Mouse (Mus musculus): ENCODE results near the gene Tmem97.

Tmem97 gene

DNA sequence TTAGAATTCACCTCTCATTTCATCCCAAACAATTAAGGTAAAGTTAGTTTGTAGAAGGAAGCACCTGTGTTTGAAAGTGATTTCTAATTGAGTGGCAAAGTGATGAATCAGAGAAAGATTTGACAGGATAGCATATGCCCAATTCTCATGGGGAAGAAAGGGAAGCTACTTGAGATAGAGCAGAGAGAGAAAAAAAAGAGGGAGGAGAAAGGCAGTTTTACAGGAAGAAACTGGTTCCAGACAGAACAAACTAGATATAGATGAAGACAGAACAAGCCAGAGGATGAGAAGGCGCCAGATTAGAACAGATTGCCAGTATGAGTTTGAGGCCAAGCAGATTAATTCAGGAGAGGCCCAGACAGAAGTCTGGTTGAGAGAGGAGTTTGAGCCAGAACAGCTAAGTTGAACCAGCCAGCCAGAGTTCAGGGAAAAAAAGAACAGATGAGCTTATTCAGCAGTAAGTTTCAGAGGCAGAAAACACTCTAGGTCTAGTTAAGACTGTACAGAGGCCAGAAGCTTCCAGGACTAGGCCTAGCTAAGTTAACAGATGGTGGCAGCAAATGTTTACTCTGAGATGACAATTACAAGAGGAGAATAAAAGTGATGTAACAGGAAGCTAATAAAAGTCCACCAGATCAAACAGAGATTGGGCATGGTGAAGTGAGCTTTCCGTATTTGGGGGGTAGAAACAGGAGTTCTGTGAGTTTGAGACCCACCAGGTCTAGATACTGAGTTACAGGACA is 2.7 kb downstream of the Tmem97 start:
- WGBS: 84% methylated on average over 2 of the region's 2 CpGs

DNA sequence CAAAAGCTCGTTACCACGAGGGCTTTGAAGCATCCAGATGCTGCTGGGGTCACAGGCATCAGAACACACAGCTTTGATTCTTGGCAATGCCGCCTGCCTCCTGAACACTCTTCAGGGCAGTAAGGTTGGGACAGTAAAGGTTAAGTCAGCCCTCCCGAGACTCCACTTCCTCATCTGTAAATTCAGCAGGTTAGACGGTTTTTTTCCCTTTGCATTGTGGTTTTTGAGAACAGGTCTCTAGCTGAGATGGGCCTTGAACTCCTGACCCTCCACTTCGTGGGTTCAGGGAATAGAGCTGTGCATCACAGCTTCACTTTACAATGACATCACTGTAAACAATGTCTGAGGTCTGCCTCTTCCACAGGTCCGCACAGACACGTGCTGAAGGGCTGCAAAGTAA is 5.4 kb downstream of the Tmem97 start:
- WGBS: 70% methylated on average over 8 of the region's 8 CpGs

DNA sequence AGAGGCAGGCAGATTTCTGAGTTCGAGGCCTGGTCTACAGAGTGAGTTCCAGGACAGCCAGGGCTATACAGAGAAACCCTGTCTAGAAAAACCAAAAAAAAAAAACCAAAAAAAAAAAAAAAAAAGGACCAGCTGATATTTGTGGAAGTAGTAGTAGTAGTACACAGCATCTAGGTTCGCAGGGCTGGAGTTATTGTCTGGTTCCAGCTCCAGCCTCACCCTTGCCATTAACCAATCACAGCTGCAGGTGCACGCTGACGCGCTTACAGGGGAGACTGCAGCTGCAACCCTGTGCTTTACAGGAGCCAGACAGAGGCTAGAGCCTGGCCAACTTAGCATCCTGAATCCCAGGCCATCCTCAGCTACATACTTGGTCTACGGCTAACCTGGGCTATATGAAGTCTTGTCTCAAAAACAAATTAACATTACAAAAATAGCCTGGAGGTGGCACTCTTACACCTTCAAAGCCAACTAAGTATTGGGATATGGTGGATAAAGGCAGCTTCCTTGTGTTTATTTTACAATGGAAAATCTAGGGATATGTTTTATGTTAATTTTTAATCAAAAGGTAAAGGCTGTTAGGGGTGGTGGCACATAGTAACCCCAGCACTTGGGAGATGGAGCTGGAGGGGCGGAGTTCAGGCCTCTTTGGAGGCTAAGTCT is 6.0 kb downstream of the Tmem97 start:
- 86% methylated on average over 7 of the region's 7 CpGs for WGBS

GRCm38 (mm10) chr11:78540358-78540757 is 10.2 kb downstream of the Tmem97 start:
- 83% methylated on average over 3 of the region's 3 CpGs for WGBS

GRCm38 (mm10) chr11:78536690-78537084 is 13.9 kb downstream of the Tmem97 start:
- WGBS: 1% methylated on average over 14 of the region's 14 CpGs

DNA sequence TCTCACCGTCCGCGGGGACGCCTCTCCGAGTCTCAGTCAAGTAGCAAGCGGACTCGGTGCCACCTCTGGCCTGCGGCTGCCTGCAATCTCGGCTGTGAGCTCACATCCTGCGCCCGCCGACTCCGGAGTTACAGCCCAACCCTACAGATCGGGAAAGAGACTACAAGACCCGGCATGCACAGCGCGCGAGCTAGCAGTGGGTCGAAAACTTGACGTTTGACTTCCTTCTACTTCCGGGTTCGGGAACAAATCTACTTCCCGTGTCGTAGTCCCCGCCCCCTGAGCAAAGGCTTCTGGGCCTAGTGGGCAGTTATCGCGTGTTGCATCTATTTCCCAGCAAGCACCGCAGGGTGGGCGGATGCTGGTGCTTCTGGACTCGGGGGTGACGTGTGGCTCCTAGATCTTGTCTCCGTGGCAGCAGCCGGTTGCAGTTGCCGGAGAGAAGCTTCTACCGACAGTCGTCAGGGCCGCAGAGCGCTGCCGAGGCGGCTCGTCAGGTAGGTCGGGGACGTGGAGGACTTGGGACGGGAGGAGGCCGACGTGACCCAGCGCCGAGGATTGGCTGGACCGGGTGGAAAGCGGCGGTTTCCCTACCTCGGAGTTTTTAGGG is 14.4 kb downstream of the Tmem97 start, which contains the start of the genes Tnfaip1 and Ift20:
Gene Tnfaip1, minus strand, starts transcription at position 253 of the 610 bp plus-strand sequence.
Gene Ift20, plus strand, starts transcription at position 282 of the 610 bp plus-strand sequence.
- WGBS: under 1% methylated on average over 52 of the region's 52 CpGs

DNA sequence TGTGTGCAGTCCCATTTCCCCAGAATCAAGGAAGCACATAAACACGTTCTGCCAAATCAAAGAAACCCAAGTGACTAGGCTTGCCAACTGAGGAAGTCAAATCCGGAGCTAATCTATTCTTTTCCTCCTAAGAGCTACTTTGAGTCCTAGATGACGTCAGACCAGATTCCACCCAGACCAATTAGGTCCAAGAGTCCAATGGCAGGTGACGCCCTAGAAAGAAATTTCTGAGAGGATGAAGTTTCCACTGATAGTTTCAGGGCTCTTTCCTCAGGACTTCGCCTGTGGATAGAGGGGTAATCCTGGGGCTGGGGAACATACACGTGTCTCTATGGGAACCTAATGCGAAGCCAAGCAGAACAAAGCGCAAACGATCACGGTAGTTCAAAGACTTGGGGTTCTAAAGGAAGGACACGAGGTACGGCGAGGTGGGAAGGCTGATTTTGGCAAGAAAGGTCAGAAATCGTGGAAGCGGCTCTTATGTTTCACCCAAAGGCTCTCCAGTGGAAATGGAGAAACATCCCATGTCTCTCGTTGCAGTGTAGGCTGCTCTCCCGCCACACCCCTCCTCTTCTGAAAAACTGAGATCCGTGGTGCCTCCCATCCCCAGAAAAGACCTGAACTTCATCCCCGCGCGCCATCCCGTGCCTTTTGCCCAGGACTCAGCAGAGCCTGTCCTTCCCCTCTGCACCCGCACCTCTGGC is 15.0 kb downstream of the Tmem97 start:
- under 1% methylated on average over 23 of the region's 23 CpGs for WGBS

- WGBS: 70% methylated on average over 4 of the region's 4 CpGs
Measured at GRCm38 (mm10) chr11:78534516-78534915, 16.1 kb downstream of the Tmem97 start.

DNA sequence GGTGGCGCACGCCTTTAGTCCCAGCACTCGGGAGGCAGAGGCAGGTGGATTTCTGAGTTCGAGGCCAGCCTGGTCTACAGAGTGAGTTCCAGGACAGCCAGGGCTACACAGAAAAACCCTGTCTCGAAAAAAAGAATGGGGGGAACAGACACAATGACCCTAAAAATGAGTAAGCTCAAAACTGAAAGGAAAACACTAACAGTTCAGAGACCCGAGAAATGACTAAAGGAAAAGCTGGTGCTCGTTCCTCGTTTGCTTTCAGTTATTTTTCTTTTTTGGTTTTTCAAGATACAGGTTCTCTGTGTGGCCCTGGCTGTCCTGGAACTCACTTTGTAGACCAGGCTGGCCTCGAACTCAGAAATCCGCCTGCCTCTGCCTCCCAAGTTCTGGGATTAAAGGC is 19.1 kb downstream of the Tmem97 start:
- WGBS: 83% methylated on average over 10 of the region's 10 CpGs

DNA sequence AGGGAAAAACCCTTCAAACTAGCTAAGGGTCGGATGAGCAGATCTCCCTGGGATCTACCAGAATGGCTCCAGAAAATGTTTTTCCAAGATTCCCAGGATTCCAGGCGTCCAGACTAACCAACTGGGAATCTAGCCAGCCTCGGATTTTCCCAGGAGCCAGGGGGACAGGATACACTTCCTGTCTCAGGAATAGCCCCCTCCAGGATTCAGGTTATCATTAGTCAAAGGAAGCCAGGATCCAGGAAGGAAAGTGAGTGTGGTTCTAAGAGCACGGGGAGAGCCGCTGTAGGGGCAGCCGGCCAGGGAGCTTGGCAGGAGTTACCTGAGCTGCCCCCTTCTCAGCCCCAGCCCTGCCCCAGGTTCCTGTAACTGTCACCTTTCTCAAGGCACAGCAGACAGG is 19.5 kb downstream of the Tmem97 start:
- 63% methylated on average over 6 of the region's 6 CpGs for WGBS

GRCm38 (mm10) chr11:78530001-78530400 is 20.6 kb downstream of the Tmem97 start:
- 87% methylated on average over 12 of the region's 12 CpGs for WGBS

DNA sequence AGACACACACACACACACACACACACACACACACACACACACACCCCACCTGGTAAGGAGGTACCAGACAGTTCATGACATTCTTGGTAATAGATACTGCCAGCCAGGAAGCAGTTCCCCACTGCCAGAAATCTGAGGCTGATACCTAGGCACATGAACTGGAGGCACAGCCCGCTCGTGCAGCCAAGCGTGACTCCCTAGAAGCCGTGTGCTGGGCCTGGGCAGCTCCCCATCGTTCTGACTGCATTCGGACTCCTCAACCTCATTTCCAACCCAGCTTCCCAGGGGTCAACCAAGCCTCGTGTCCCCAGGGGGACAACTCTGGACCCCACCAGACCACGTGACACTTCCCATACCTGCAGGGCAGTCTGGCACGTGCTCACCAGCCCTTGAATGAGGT is 21.9 kb downstream of the Tmem97 start:
- WGBS: 85% methylated on average over 9 of the region's 9 CpGs

DNA sequence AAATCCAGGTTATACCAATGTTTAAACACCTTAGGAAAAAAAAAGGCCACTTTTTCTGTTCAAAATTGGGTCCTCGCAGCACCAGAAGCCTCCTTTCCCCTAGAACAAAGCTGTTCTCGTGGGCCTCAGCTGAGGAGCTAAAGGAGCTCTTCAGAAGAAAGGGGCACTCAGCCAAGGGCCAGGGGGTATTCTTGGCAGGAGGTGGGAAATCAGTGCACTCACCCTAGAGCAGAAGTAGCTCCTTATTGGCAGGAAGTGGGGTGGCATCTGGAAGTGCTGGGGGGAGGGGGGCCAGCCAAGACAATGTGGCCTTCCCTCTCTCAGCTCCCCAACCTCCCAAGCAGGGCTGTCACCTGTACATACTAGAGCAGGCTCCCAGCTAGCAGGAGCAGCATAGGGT is 25.7 kb downstream of the Tmem97 start:
- 32% methylated on average over 2 of the region's 2 CpGs for WGBS

- WGBS: 65% methylated on average over 9 of the region's 9 CpGs
Measured at GRCm38 (mm10) chr11:78523241-78523955, 27.2 kb downstream of the Tmem97 start.

DNA sequence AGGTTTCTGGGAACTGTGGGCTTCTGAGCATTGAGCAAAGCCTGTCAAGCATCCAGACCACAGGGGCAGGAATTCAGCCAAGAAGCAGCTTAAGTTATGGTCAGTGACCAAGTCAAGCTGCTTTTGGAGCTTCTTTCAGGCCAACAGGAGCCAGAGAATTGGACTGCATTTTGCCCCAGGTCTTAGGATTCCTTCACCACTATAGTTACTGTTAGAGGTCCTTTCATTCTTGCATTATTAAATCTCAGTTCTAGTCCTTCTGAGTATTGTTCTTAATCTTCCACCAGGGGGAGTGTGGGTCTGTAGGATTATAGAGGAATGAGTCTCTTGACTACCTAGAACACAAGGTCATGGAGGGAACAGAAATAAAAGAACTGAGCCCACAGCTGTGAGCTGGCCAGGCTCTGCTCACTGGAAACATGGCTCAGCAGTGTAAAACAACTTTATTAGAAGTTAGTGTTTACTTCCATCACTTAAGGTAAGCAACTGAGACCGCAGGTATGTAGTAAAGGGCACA is 28.0 kb downstream of the Tmem97 start:
- 89% methylated on average over 1 of the region's 1 CpGs for WGBS

DNA sequence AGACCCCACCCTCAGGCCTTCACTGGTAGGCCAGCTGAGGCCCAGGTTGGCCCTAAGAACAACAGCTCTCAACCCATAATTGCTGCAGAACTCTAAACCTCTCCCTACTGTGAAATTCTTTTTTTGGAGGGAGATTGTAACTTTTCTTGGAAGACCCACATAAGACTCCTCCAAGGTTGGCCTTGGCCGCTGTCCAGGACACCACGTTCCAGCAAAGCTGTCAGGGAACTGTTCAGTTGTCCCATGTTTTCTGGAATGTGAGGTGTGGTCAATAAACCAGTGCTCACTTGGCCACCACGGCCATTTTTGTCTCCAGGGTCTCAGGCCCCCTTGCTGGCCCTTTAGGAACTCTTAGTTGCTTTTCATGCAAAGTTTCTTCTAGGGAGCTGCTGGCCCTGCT is 28.7 kb downstream of the Tmem97 start:
- WGBS: 67% methylated on average over 3 of the region's 3 CpGs

DNA sequence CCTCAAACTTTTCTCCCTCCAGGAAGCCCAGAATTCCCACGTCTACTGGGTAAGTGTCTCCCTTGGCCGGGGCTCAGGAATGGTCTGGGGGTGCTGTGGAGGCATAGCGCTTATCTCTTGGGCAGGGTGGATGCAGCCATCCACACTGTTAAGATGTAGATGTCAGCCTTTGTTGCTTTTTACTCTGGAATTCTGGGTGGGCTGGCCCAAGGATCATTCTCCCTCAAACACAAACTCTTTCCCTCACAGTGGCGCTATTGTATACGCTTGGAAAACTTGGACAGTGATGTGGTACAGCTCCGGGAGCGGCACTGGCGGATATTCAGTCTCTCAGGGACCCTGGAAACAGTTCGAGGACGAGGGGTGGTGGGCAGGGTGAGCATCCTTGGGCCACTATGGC is 31.6 kb downstream of the Tmem97 start:
- 71% methylated on average over 10 of the region's 10 CpGs for WGBS

- WGBS: 65% methylated on average over 2 of the region's 2 CpGs
Measured at GRCm38 (mm10) chr11:78515549-78516325, 34.8 kb downstream of the Tmem97 start.

GRCm38 (mm10) chr11:78513106-78513790 is 37.3 kb downstream of the Tmem97 start:
- 42% methylated on average over 3 of the region's 3 CpGs for WGBS
